Mouse (Mus musculus) kidney, postnatal 4 days (tissue): ENCODE data around the gene Reck.
A peak's percentile ranks its signal among the peaks of the same experiment; 100 is the strongest.

Source experiments
- DNase-seq, 2 experiments: peaks; one replicate each; pipeline ENCODE4 v3.0.0; 2021; ENCODE audit warnings: mixed read lengths in 2 of 2

Gene Reck

GRCm38 (mm10) chr4:43875160-43875918, at the start of gene Reck:
Reck (plus strand) TSS chr4:43875530.
- DNase-seq: peak; percentile 96 to 97

GRCm38 (mm10) chr4:43828806-43829205, 46.5 kb upstream of the Reck start:
- DNase-seq: no peak

GRCm38 (mm10) chr4:43832031-43832430, 43.3 kb upstream of the Reck start:
- peak in 1 of 2 experiments; percentile 4 for DNase-seq

GRCm38 (mm10) chr4:43833752-43834151, 41.6 kb upstream of the Reck start:
- DNase-seq: no peak

GRCm38 (mm10) chr4:43834749-43835148, 40.6 kb upstream of the Reck start:
- DNase-seq: no peak

- DNase-seq: no peak
Observed at GRCm38 (mm10) chr4:43838326-43838725, 37.0 kb upstream of the Reck start.

GRCm38 (mm10) chr4:43840101-43840500, 35.2 kb upstream of the Reck start, which contains the start of gene Olfr157:
Olfr157 (minus strand) TSS chr4:43840201.
- DNase-seq: no peak

GRCm38 (mm10) chr4:43851265-43851664, 24.1 kb upstream of the Reck start, which contains the start of gene Olfr155:
Olfr155 (plus strand) TSS chr4:43851565.
- DNase-seq: no peak

- DNase-seq: no peak
Observed at GRCm38 (mm10) chr4:43854101-43854500, 21.2 kb upstream of the Reck start.

- DNase-seq: no peak
Observed at GRCm38 (mm10) chr4:43859886-43860285, 15.4 kb upstream of the Reck start.

GRCm38 (mm10) chr4:43860744-43861519, 14.4 kb upstream of the Reck start:
- DNase-seq: peak; percentile 83 to 84

GRCm38 (mm10) chr4:43863298-43863697, 12.0 kb upstream of the Reck start:
- DNase-seq: no peak

GRCm38 (mm10) chr4:43869821-43870220, 5.5 kb upstream of the Reck start:
- no peak for DNase-seq

- no peak for DNase-seq
Observed at GRCm38 (mm10) chr4:43874501-43874900, 829 bp upstream of the Reck start.

GRCm38 (mm10) chr4:43875919-43876411, 635 bp downstream of the Reck start:
- DNase-seq: no peak

GRCm38 (mm10) chr4:43877230-43877629, 1.9 kb downstream of the Reck start:
- no peak for DNase-seq

GRCm38 (mm10) chr4:43878121-43878776, 2.9 kb downstream of the Reck start:
- no peak for DNase-seq

- no peak for DNase-seq
Observed at GRCm38 (mm10) chr4:43879566-43879965, 4.2 kb downstream of the Reck start.

GRCm38 (mm10) chr4:43884196-43884595, 8.9 kb downstream of the Reck start:
- peak in 1 of 2 experiments; percentile 21 for DNase-seq

- no peak for DNase-seq
Observed at GRCm38 (mm10) chr4:43891247-43891646, 15.9 kb downstream of the Reck start.

- no peak for DNase-seq
Observed at GRCm38 (mm10) chr4:43897209-43897608, 21.9 kb downstream of the Reck start.

GRCm38 (mm10) chr4:43899197-43899596, 23.9 kb downstream of the Reck start:
- DNase-seq: no peak

GRCm38 (mm10) chr4:43903690-43904089, 28.4 kb downstream of the Reck start:
- no peak for DNase-seq
